Mouse (Mus musculus): Measurements from ENCODE around the gene Hk3.
A peak's percentile ranks its signal among the peaks of the same experiment; 100 is the strongest.

Gene Hk3

DNA sequence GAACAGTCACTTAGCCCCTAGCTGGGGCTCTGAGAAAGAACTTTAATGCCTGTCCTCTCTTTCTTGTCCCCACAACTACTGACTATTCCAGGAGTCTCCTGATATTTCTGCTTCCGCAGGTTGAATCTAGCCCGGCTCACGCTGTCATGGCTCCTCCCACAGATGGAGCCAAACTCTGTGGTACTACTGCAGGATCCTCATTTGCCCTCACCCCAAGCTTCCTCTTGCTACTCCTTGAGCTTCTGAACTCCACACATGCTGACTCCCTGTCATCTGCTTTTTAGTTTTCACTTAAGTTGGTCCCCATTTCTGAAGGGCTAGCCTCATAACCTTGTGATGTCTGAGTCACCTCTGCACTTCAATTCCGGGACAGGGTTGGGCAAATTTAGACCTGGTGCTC lies 1.1 kb downstream of the Hk3 start:
- Histone ChIP-seq H3K36me3 (ENCODE audit: insufficient read depth, low read length) (no peaks in the 10 kb centered on the region), H3K27me3 (ENCODE audit: insufficient read depth, low read length) (peaks cover 9% of the 10 kb centered on the region), H3K4me1 (replicated peaks; ENCODE audit: low read depth, low read length) (peaks cover 23% of the 10 kb centered on the region), H3K4me3 (replicated peaks; ENCODE audit: low read length) (no peak overlapping the region), H3K9me3 (ENCODE audit: low read length) (no peaks in the 10 kb centered on the region)
- no peak for TF ChIP-seq NANOG (IDR thresholded peaks at IDR 0.05; ENCODE audit: borderline replicate concordance, low read length)
- no peak for TF ChIP-seq CTCF (conservative IDR thresholded peaks at IDR 0.05; ENCODE audit: low read length)

DNA sequence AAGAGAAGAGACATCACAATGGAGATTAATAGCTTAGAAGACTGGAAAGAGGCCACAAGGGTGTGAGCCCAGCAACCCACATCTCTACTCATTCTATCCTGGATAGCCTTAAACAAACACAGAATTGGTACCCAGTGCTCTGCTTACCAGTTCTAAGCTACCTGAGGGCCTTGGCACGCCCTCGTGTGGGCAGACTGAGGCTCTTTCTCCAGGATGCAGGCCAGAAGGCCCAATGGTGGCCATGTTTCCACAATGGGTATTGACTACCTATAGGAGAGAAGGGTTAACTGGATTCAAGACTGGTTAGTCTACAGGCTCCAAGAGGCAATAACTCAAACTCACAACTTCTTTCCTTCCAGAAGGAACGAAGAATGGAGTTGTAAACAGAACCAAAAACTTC lies 2.0 kb downstream of the Hk3 start:
- Histone ChIP-seq H3K4me3 (replicated peaks; ENCODE audit: low read length) (no peak overlapping the region), H3K27me3 (ENCODE audit: insufficient read depth, low read length) (peaks cover 18% of the 10 kb centered on the region), H3K36me3 (ENCODE audit: insufficient read depth, low read length) (no peaks in the 10 kb centered on the region), H3K4me1 (replicated peaks; ENCODE audit: low read depth, low read length) (peaks cover 32% of the 10 kb centered on the region), H3K9me3 (ENCODE audit: low read length) (no peaks in the 10 kb centered on the region)
- TF ChIP-seq NANOG (IDR thresholded peaks at IDR 0.05; ENCODE audit: borderline replicate concordance, low read length) (no peak), POU5F1 (IDR thresholded peaks at IDR 0.05; ENCODE audit: borderline replicate concordance, low read length) (no peak), CTCF (conservative IDR thresholded peaks at IDR 0.05; ENCODE audit: low read length) (no peak)

DNA sequence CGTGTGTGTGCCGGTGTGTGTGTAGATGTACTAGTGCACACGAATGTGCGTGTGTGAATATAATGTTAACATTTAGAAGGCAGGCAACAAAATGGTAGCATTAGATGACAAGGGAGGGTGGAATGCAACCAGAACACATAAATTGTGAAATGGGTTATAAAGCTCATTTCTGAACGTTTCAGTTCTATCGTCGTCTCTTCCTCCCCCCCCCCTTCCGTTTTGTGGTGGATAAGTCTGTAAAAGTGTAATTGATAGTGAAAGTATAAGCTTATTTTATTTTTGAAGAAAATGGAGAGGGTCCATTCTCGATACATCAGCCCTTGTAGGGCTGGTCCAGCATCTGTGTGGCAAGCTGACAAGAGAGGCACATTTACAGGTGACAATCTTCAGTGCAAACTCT lies 2.5 kb downstream of the Hk3 start:
- H3K4me1 ChIP-seq (replicated peaks; ENCODE audit: low read depth, low read length) = peaks cover 36% of the 10 kb centered on the region
- H3K36me3 ChIP-seq (ENCODE audit: insufficient read depth, low read length) = no peaks in the 10 kb centered on the region
- no peak for TF ChIP-seq NANOG (IDR thresholded peaks at IDR 0.05; ENCODE audit: borderline replicate concordance, low read length)
- no peak for TF ChIP-seq POU5F1 (IDR thresholded peaks at IDR 0.05; ENCODE audit: borderline replicate concordance, low read length)
- TF ChIP-seq CTCF (conservative IDR thresholded peaks at IDR 0.05; ENCODE audit: low read length) = no peak
- peaks cover 19% of the 10 kb centered on the region for H3K27me3 ChIP-seq (ENCODE audit: insufficient read depth, low read length)
- no peak overlapping the region for H3K4me3 ChIP-seq (replicated peaks; ENCODE audit: low read length)
- no peaks in the 10 kb centered on the region for H3K9me3 ChIP-seq (ENCODE audit: low read length)

DNA sequence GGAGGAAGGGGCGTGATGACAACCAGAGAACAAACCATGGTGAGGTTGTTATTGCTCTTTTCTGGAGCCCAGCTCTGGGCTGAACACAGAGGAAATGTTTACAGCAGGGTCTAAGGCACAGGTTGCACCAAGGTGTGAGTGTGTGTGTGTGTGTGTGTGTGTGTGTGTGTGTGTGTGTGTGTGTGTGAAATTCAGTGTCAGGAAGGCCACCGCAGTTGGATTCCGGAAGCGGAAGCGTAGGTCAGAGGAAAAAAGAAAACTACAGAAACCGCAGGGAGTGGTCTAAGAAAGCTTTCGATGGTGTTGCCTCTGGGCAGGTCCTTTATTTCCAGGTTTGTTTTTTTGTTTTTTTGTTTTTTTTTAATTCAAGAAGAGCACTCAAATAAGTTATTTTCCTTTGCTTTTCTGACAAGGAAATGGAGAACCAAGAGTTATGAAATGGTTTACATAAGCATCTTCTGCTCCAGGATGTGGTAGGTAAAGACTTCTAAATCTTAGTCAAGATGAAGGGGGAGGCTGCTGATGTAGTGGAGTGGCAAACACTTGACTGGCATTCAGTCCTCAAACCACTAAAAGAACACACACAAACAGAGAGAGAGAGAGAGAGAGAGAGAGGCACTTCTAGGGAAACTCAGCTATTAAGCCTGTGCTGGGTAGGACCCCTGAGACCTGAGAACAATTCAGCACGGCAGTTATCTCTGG lies 3.1 kb downstream of the Hk3 start:
- Histone ChIP-seq H3K4me3 (replicated peaks; ENCODE audit: low read length) (no peak overlapping the region), H3K27me3 (ENCODE audit: insufficient read depth, low read length) (peaks cover 25% of the 10 kb centered on the region), H3K9me3 (ENCODE audit: low read length) (no peaks in the 10 kb centered on the region), H3K4me1 (replicated peaks; ENCODE audit: low read depth, low read length) (peaks cover 37% of the 10 kb centered on the region), H3K36me3 (ENCODE audit: insufficient read depth, low read length) (no peaks in the 10 kb centered on the region)
- no peak for TF ChIP-seq CTCF (conservative IDR thresholded peaks at IDR 0.05; ENCODE audit: low read length)

DNA sequence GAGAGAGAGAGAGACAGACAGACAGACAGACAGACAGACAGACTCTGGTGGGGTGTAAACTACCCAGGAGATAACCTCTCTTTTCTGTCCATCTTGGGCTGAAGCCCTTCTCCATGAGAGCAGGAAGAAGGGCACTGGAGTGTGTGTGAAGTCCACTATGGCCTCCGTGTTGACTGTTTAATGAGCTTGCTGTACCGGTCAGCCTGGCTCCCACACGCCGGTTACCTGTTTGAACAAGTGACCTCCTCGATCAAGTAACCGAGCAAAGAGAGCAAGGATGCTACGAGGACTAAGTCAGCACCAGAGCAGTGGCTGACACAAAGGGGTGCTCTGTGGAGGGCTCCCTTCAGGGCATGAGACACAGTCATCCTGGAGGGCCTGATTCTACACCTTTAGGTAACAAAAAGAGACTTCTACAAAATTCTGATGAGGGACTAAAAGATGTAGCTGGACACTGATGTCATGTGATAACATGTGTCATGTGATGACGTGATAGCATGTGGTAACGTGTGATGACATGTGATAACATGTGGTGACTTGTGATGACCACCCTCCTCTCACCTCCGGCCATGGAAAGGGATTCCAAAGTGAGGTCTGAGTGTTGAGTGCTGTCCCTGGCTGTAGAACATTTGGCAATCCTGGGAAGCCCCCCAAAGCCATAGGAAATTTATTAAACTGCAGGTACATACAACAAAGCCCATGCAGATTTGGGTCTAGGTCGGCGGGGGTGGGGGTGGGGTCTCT lies 3.9 kb downstream of the Hk3 start:
- Histone ChIP-seq H3K4me3 (replicated peaks; ENCODE audit: low read length) (no peak overlapping the region), H3K4me1 (replicated peaks; ENCODE audit: low read depth, low read length) (peaks cover 37% of the 10 kb centered on the region), H3K9me3 (ENCODE audit: low read length) (no peaks in the 10 kb centered on the region), H3K27me3 (ENCODE audit: insufficient read depth, low read length) (peaks cover 32% of the 10 kb centered on the region), H3K36me3 (ENCODE audit: insufficient read depth, low read length) (no peaks in the 10 kb centered on the region)
- TF ChIP-seq POU5F1 (IDR thresholded peaks at IDR 0.05; ENCODE audit: borderline replicate concordance, low read length) = no peak
- TF ChIP-seq CTCF (conservative IDR thresholded peaks at IDR 0.05; ENCODE audit: low read length) = no peak
- no peak for TF ChIP-seq NANOG (IDR thresholded peaks at IDR 0.05; ENCODE audit: borderline replicate concordance, low read length)

DNA sequence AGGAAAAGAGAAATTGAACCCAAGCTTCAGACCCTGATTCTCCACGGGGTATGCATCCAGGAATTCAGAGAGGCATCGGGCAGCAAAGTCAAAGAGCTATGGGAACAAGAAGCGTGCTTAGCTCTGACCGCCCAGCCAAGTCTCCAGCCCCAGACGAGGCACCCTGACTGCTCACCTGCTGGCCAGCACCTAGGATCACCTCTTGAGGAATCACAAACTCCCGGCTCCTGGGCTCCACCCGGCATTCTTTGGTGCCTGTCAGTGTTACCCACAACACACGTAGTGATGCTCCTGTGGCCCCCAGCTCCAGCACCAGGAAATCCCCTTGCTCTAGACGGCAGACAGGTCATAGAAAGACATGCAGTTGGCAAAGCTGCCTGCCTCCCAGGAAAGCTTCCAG lies 6.7 kb downstream of the Hk3 start:
- Histone ChIP-seq H3K9me3 (ENCODE audit: low read length) (no peaks in the 10 kb centered on the region), H3K4me3 (replicated peaks; ENCODE audit: low read length) (no peak overlapping the region), H3K36me3 (ENCODE audit: insufficient read depth, low read length) (no peaks in the 10 kb centered on the region), H3K4me1 (replicated peaks; ENCODE audit: low read depth, low read length) (peaks cover 35% of the 10 kb centered on the region), H3K27me3 (ENCODE audit: insufficient read depth, low read length) (peaks cover 50% of the 10 kb centered on the region)
- TF ChIP-seq POU5F1 (IDR thresholded peaks at IDR 0.05; ENCODE audit: borderline replicate concordance, low read length) (no peak), NANOG (IDR thresholded peaks at IDR 0.05; ENCODE audit: borderline replicate concordance, low read length) (no peak), CTCF (conservative IDR thresholded peaks at IDR 0.05; ENCODE audit: low read length) (no peak)

DNA sequence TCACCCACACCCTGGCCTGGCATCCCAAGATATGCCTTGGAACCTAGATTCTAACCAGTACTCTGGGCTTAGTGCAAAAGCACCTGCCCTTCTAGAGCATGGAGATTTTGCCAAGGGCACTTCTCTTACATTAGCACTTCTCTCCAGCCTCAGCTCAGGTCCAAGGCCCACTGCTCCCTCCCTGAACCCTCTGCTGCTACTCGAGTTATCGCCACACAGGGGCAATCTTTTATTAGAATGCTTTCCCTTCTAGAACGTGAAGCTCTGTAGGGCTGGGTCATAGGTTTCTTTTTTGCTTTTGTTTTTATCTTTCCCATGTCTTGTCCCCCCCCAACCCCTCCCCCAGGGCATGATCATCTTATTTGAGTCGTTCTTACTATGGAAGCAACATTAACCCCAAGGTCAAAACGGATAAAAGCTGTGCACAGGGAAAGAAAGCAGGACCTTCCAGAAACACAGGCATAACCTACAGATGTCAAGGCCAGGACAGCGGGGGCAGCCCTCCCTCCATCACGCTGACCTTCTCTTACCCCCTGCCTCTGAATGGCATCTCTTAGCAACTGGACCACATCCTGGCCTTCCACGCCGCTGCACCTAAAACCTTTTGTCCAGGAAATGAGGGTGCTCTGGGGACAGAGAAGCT lies 7.4 kb downstream of the Hk3 start:
- H3K4me3 ChIP-seq (replicated peaks; ENCODE audit: low read length) = 0 out of 2 replicates have a peak overlapping the region, but pooled peaks have one; percentile 71
- no peaks in the 10 kb centered on the region for H3K9me3 ChIP-seq (ENCODE audit: low read length)
- peaks cover 56% of the 10 kb centered on the region for H3K27me3 ChIP-seq (ENCODE audit: insufficient read depth, low read length)
- no peak for TF ChIP-seq NANOG (IDR thresholded peaks at IDR 0.05; ENCODE audit: borderline replicate concordance, low read length)
- 0 out of 2 replicates have a peak, but pooled peaks have one; percentile 7 for TF ChIP-seq CTCF (conservative IDR thresholded peaks at IDR 0.05; ENCODE audit: low read length)
- no peak for TF ChIP-seq POU5F1 (IDR thresholded peaks at IDR 0.05; ENCODE audit: borderline replicate concordance, low read length)
- no peaks in the 10 kb centered on the region for H3K36me3 ChIP-seq (ENCODE audit: insufficient read depth, low read length)
- H3K4me1 ChIP-seq (replicated peaks; ENCODE audit: low read depth, low read length) = peaks cover 35% of the 10 kb centered on the region

DNA sequence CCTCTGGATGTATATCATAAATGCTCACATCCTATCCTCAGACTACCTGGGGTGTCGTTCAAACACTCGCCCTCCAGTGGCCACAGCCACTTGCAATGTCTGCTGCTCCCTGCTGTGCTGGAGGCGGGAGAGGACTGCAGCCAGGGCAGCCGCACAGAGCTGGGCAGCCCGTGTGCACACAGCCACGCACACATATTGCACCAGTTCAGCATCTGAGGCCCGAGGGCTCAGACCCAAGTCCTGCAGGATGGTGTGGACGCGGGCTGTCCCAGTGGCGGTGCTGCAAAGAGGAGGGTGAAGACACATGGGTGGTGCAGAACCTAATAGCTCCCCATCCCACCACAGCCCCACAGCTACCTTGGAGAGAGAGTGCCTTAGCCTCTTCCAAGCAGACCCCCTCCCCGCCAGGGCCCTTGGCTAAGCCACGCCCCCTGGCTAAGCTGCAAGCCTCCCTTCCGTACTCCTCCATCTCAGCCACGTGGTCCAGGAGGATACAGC lies 9.2 kb downstream of the Hk3 start:
- Histone ChIP-seq H3K36me3 (ENCODE audit: insufficient read depth, low read length) (no peaks in the 10 kb centered on the region), H3K9me3 (ENCODE audit: low read length) (no peaks in the 10 kb centered on the region), H3K4me3 (replicated peaks; ENCODE audit: low read length) (peak overlapping the region; percentile 71), H3K27me3 (ENCODE audit: insufficient read depth, low read length) (peaks cover 74% of the 10 kb centered on the region), H3K4me1 (replicated peaks; ENCODE audit: low read depth, low read length) (peaks cover 42% of the 10 kb centered on the region)
- TF ChIP-seq CTCF (conservative IDR thresholded peaks at IDR 0.05; ENCODE audit: low read length) (0 out of 2 replicates have a peak, but pooled peaks have one; percentile 13), NANOG (IDR thresholded peaks at IDR 0.05; ENCODE audit: borderline replicate concordance, low read length) (no peak)
